Comparison of ENCODE assay signal across 13 mouse cellular contexts in genomic region chr8:121648451-121648850, GRCm38 (mm10). TPM values are rescaled to one million over a fixed set of nuclear protein-coding genes. Genes with fewer than 3 reads are reported as not detected.
DNase-seq lines count a peak whose midpoint lies in the region; ATAC-seq lines count a peak whose summit lies in the region.
"Had no signal": no experiment of that assay in that cellular context is flagged by ENCODE, and none has a peak within 500 bp of the region (broad histone marks: within the 10 kb centered on the region; RNA-seq: fewer than 3 reads in every experiment).

No protein-coding gene starts in this region.

- 83% methylated on average over 16 of the region's 16 CpGs for WGBS in forebrain, embryonic 11.5 days
- 84% methylated on average over 16 of the region's 16 CpGs for WGBS in forebrain, embryonic 10.5 days
- 53% methylated on average over 16 of the region's 16 CpGs for WGBS in lung, embryonic 16.5 days
- 44% methylated on average over 16 of the region's 16 CpGs for whole genome bisulfite sequencing in kidney, embryonic 16.5 days
- WGBS in neural tube, embryonic 15.5 days: 49% methylated on average over 16 of the region's 16 CpGs

- peaks cover 26% of the 10 kb centered on the region for H3K4me1 ChIP-seq in forebrain, embryonic 11.5 days (replicated peaks; ENCODE audit: control insufficient read depth, insufficient read depth, low read length)
- peaks cover 73% of the 10 kb centered on the region for H3K4me1 ChIP-seq in forebrain, embryonic 10.5 days
- H3K4me1 ChIP-seq in lung, embryonic 16.5 days (replicated peaks; ENCODE audit: control insufficient read depth, insufficient read depth, low read length): peaks cover 33% of the 10 kb centered on the region
- peaks cover 70% of the 10 kb centered on the region for H3K4me1 ChIP-seq in kidney, embryonic 16.5 days (ENCODE audit: insufficient read depth, low read length)
- peaks cover 84% of the 10 kb centered on the region for H3K4me1 ChIP-seq in neural tube, embryonic 15.5 days

- H3K9me3 ChIP-seq in forebrain, embryonic 11.5 days (ENCODE audit: control insufficient read depth, low read length): no peaks in the 10 kb centered on the region
- H3K9me3 ChIP-seq in forebrain, embryonic 10.5 days: no peaks in the 10 kb centered on the region
- no peaks in the 10 kb centered on the region for H3K9me3 ChIP-seq in lung, embryonic 16.5 days (ENCODE audit: control insufficient read depth, low read length)
- no peaks in the 10 kb centered on the region for H3K9me3 ChIP-seq in kidney, embryonic 16.5 days (ENCODE audit: low read length)
- H3K9me3 ChIP-seq in neural tube, embryonic 15.5 days (replicated peaks): no peaks in the 10 kb centered on the region

- H3K9ac ChIP-seq in forebrain, embryonic 11.5 days (ENCODE audit: low read length): 0 out of 2 replicates have a peak overlapping the region, but pooled peaks have one; percentile 6
- peak overlapping the region; percentile 9; the same call in 1 of the 2 replicates for H3K9ac ChIP-seq in lung, embryonic 16.5 days (ENCODE audit: low read length)
- no peak overlapping the region for H3K9ac ChIP-seq in kidney, embryonic 16.5 days (replicated peaks; ENCODE audit: low read length)
- peak overlapping the region; percentile 24 for H3K9ac ChIP-seq in neural tube, embryonic 15.5 days (replicated peaks)

- H3K36me3 ChIP-seq in forebrain, embryonic 11.5 days (ENCODE audit: control insufficient read depth, insufficient read depth, low read length): no peaks in the 10 kb centered on the region; the same call in 1 of the 2 replicates
- peaks cover 34% of the 10 kb centered on the region for H3K36me3 ChIP-seq in forebrain, embryonic 10.5 days (replicated peaks)
- H3K36me3 ChIP-seq in lung, embryonic 16.5 days (ENCODE audit: control insufficient read depth, insufficient read depth, low read length): no peaks in the 10 kb centered on the region
- peaks cover 7% of the 10 kb centered on the region; the same call in 1 of the 2 replicates for H3K36me3 ChIP-seq in kidney, embryonic 16.5 days (ENCODE audit: insufficient read depth, low read length)
- H3K36me3 ChIP-seq in neural tube, embryonic 15.5 days: no peaks in the 10 kb centered on the region

- H3K27me3 ChIP-seq in forebrain, embryonic 11.5 days (ENCODE audit: control insufficient read depth, insufficient read depth, low read length): no peaks in the 10 kb centered on the region
- H3K27me3 ChIP-seq in forebrain, embryonic 10.5 days (ENCODE audit: poor library complexity, severe bottlenecking): no peaks in the 10 kb centered on the region
- H3K27me3 ChIP-seq in lung, embryonic 16.5 days (ENCODE audit: control insufficient read depth, insufficient read depth, low read depth, low read length): no peaks in the 10 kb centered on the region
- H3K27me3 ChIP-seq in kidney, embryonic 16.5 days (ENCODE audit: insufficient read depth, low read length): no peaks in the 10 kb centered on the region
- H3K27me3 ChIP-seq in neural tube, embryonic 15.5 days (replicated peaks): no peaks in the 10 kb centered on the region

- DNase-seq in forebrain, embryonic 11.5 days (ENCODE audit: low spot score): no peak
- no peak for DNase-seq in forebrain, embryonic 10.5 days (ENCODE audit: extremely low spot score, low spot score)
- DNase-seq in lung, postnatal 4 days: no peak
- DNase-seq in testis, postnatal 14 days (ENCODE audit: low spot score): no peak
- DNase-seq: adrenal gland, adult 2 months; cerebellum, adult 18-20 months; heart, adult 18-20 months had no signal

- no peak overlapping the region for H3K4me2 ChIP-seq in forebrain, embryonic 11.5 days (ENCODE audit: low read depth, low read length, severe bottlenecking)
- H3K4me2 ChIP-seq in lung, embryonic 16.5 days (ENCODE audit: low read depth, low read length): peak overlapping the region; percentile 10; the same call in 1 of the 2 replicates
- peak overlapping the region; percentile 18 for H3K4me2 ChIP-seq in kidney, embryonic 16.5 days (replicated peaks; ENCODE audit: low read depth, low read length)
- H3K4me2 ChIP-seq in neural tube, embryonic 15.5 days: peak overlapping the region; percentile 90

- no peak overlapping the region for H3K4me3 ChIP-seq in forebrain, embryonic 11.5 days (ENCODE audit: low read depth, low read length)
- H3K4me3 ChIP-seq in forebrain, embryonic 10.5 days: no peak overlapping the region
- no peak overlapping the region for H3K4me3 ChIP-seq in lung, embryonic 16.5 days (ENCODE audit: low read length)
- no peak overlapping the region for H3K4me3 ChIP-seq in kidney, embryonic 16.5 days (ENCODE audit: low read length)
- peak overlapping the region; percentile 85 for H3K4me3 ChIP-seq in neural tube, embryonic 15.5 days (replicated peaks)
- H3K4me3 ChIP-seq: erythroblast, embryonic 14.5 days; megakaryocyte, embryonic 14.5 days had no signal

- no peak overlapping the region for H3K27ac ChIP-seq in forebrain, embryonic 11.5 days (ENCODE audit: low read depth, low read length)
- no peak overlapping the region for H3K27ac ChIP-seq in forebrain, embryonic 10.5 days
- no peak overlapping the region for H3K27ac ChIP-seq in lung, embryonic 16.5 days (ENCODE audit: low read length)
- H3K27ac ChIP-seq in kidney, embryonic 16.5 days (ENCODE audit: low read length): peak overlapping the region; percentile 64
- no peak overlapping the region for H3K27ac ChIP-seq in neural tube, embryonic 15.5 days (replicated peaks)

- ATAC-seq in forebrain, embryonic 11.5 days (replicated peaks; ENCODE audit: low FRiP score): no peak
- ATAC-seq in lung, embryonic 16.5 days (ENCODE audit: low read depth): no peak
- ATAC-seq in kidney, embryonic 16.5 days (ENCODE audit: low FRiP score, low TSS enrichment): no peak
- ATAC-seq in neural tube, embryonic 15.5 days (ENCODE audit: low FRiP score): no peak
- no peak for ATAC-seq in erythroid progenitor cell, adult 5-6 weeks (replicated peaks; ENCODE audit: low FRiP score, poor library complexity, severe bottlenecking)

RNA-seq across cellular contexts. Expression of gene Zcchc14, which starts 4.2 kb away (rescaled TPM):
- polyA plus RNA-seq in forebrain, embryonic 11.5 days (2014; fragmentation: Nextera tagmentation; extraction: Ambion mirVana): 27.1 and 27.4 TPM in 2 replicates
- polyA plus RNA-seq in forebrain, embryonic 10.5 days (2016; fragmentation: Nextera tagmentation; extraction: Ambion mirVana): 16.4 and 16.9 TPM in 2 replicates
- 13.0 and 14.4 TPM in 2 replicates for polyA plus RNA-seq in lung, embryonic 16.5 days (2015; fragmentation: Nextera tagmentation; extraction: Ambion mirVana)
- 16.4 and 17.8 TPM in 2 replicates for polyA plus RNA-seq in kidney, embryonic 16.5 days (2015; fragmentation: Nextera tagmentation; extraction: Ambion mirVana)
- 16.7 and 21.3 TPM in 2 replicates for polyA plus RNA-seq in neural tube, embryonic 15.5 days (2015; fragmentation: Nextera tagmentation; extraction: Ambion mirVana)
- not detected in 2 replicates for total RNA-seq in erythroid progenitor cell, adult 5-6 weeks (2015; ENCODE audit: low replicate concordance)
- total RNA-seq in erythroid progenitor cell, adult 5-6 weeks (2017; ENCODE audit: low replicate concordance): not detected in 2 replicates
- polyA plus RNA-seq: erythroblast, embryonic 14.5 days had no signal

RNA-seq across cellular contexts. Expression of gene Map1lc3b, which starts 58.3 kb away (rescaled TPM):
- 213 and 217 TPM in 2 replicates for polyA plus RNA-seq in forebrain, embryonic 11.5 days (2014; fragmentation: Nextera tagmentation; extraction: Ambion mirVana)
- 175 TPM in 2 replicates for polyA plus RNA-seq in forebrain, embryonic 10.5 days (2016; fragmentation: Nextera tagmentation; extraction: Ambion mirVana)
- 211 and 234 TPM in 2 replicates for polyA plus RNA-seq in lung, embryonic 16.5 days (2015; fragmentation: Nextera tagmentation; extraction: Ambion mirVana)
- polyA plus RNA-seq in kidney, embryonic 16.5 days (2015; fragmentation: Nextera tagmentation; extraction: Ambion mirVana): 201 and 211 TPM in 2 replicates
- polyA plus RNA-seq in neural tube, embryonic 15.5 days (2015; fragmentation: Nextera tagmentation; extraction: Ambion mirVana): 315 and 351 TPM in 2 replicates
- 93.9 and 137 TPM in 2 replicates for total RNA-seq in erythroid progenitor cell, adult 5-6 weeks (2015; ENCODE audit: low replicate concordance)
- 84.3 and 101 TPM in 2 replicates for total RNA-seq in erythroid progenitor cell, adult 5-6 weeks (2017; ENCODE audit: low replicate concordance)
